Comparison of ENCODE assay signal across 9 mouse cellular contexts in the genomic region with DNA sequence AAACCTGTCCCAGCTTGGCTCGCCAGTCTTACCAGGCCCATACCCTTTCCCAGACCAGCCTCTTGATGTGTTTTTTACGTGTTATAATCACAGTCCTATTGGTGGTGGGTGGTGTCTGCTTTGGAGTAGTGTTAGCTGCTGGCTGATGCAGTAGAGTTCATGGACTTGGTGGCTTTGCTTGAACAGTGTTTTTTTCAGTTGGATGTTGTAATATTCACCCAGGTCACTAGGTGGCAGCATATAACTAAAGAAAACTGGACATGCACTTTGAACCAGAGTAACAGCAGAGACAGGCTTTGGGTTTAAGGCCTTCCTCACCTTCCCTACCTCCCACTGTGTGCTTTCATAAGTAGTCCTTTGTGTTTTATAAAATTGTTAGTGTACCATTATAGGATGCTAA. TPM values are rescaled to one million over a fixed set of nuclear protein-coding genes. Genes with fewer than 3 reads are reported as not detected.
DNase-seq lines count a peak whose midpoint lies in the region; ATAC-seq and TF ChIP-seq lines count a peak whose summit lies in the region.
"Had no signal": no experiment of that assay in that cellular context is flagged by ENCODE, and none has a peak within 500 bp of the region (broad histone marks: within the 10 kb centered on the region; RNA-seq: fewer than 3 reads in every experiment).

No protein-coding gene starts in this region.

- H3K27ac ChIP-seq in intestine, postnatal 0 days (ENCODE audit: low read depth, low read length), result no peak overlapping the region
- no peak overlapping the region for H3K27ac ChIP-seq in limb, embryonic 14.5 days (replicated peaks; ENCODE audit: low read depth, low read length)
- no peak overlapping the region for H3K27ac ChIP-seq in neural tube, embryonic 11.5 days (ENCODE audit: low read depth, low read length)

- no peak overlapping the region for H3K4me3 ChIP-seq in intestine, postnatal 0 days (ENCODE audit: low read depth, low read length)
- no peak overlapping the region for H3K4me3 ChIP-seq in limb, embryonic 14.5 days (replicated peaks; ENCODE audit: low read length)
- H3K4me3 ChIP-seq in neural tube, embryonic 11.5 days (ENCODE audit: low read depth, low read length), result no peak overlapping the region
- H3K4me3 ChIP-seq: megakaryocyte, embryonic 14.5 days had no signal

- TF ChIP-seq CTCF in intestine, postnatal 0 days (IDR thresholded peaks at IDR 0.05; ENCODE audit: low read depth), result peak; percentile 82

- peak; percentile 89 for ATAC-seq in erythroblast, adult 5-6 weeks (replicated peaks; ENCODE audit: low FRiP score, poor library complexity, severe bottlenecking)
- ATAC-seq in intestine, postnatal 0 days, result peak; percentile 51
- ATAC-seq in limb, embryonic 14.5 days (ENCODE audit: low FRiP score, low read depth), result no peak
- ATAC-seq in neural tube, embryonic 11.5 days (ENCODE audit: insufficient read depth, low FRiP score, low TSS enrichment), result no peak

- no peak overlapping the region for H3K9ac ChIP-seq in intestine, postnatal 0 days (ENCODE audit: low read depth, low read length)
- H3K9ac ChIP-seq in limb, embryonic 14.5 days (ENCODE audit: low read depth, low read length, severe bottlenecking), result no peak overlapping the region
- no peak overlapping the region for H3K9ac ChIP-seq in neural tube, embryonic 11.5 days (ENCODE audit: low read length)

- 50% methylated on average over 2 of the region's 2 CpGs for WGBS in intestine, postnatal 0 days
- WGBS in limb, embryonic 14.5 days, result 54% methylated on average over 2 of the region's 2 CpGs
- WGBS in neural tube, embryonic 11.5 days, result 54% methylated on average over 2 of the region's 2 CpGs

- no peak for TF ChIP-seq POLR2A in limb, embryonic 14.5 days (IDR thresholded peaks at IDR 0.05; ENCODE audit: borderline replicate concordance, extremely low read depth, insufficient read depth, insufficient read length)

- DNase-seq in right cerebral cortex, adult 18-20 months, result peak; percentile 47
- DNase-seq in right cerebral cortex, postnatal 36 days (ENCODE audit: low spot score in 2 of 2), result no peak
- peak; percentile 86 for DNase-seq in adipocyte (ENCODE audit: low spot score)
- peak; percentile 59 for DNase-seq in limb, embryonic 14.5 days (ENCODE audit: low spot score)
- peak; percentile 70 for DNase-seq in neural tube, embryonic 11.5 days (ENCODE audit: low spot score)
- no peak for DNase-seq in gastrocnemius, postnatal 25 days

- no peaks in the 10 kb centered on the region for H3K9me3 ChIP-seq in intestine, postnatal 0 days (ENCODE audit: control insufficient read depth)
- H3K9me3 ChIP-seq in limb, embryonic 14.5 days (ENCODE audit: control insufficient read depth, low read length), result no peaks in the 10 kb centered on the region
- no peaks in the 10 kb centered on the region for H3K9me3 ChIP-seq in neural tube, embryonic 11.5 days (ENCODE audit: control insufficient read depth, low read length)
- H3K9me3 ChIP-seq: megakaryocyte, embryonic 14.5 days had no signal

- H3K27me3 ChIP-seq in intestine, postnatal 0 days (replicated peaks; ENCODE audit: control insufficient read depth, insufficient read depth, low read length), result no peaks in the 10 kb centered on the region
- no peaks in the 10 kb centered on the region for H3K27me3 ChIP-seq in limb, embryonic 14.5 days (ENCODE audit: control insufficient read depth, insufficient read depth, low read length)
- H3K27me3 ChIP-seq in neural tube, embryonic 11.5 days (ENCODE audit: control insufficient read depth, insufficient read depth, low read length), result no peaks in the 10 kb centered on the region
- H3K27me3 ChIP-seq: megakaryocyte, embryonic 14.5 days had no signal

- no peak overlapping the region for H3K4me2 ChIP-seq in intestine, postnatal 0 days (replicated peaks; ENCODE audit: low read depth)
- H3K4me2 ChIP-seq in limb, embryonic 14.5 days (replicated peaks; ENCODE audit: low read depth, low read length, severe bottlenecking), result no peak overlapping the region
- H3K4me2 ChIP-seq in neural tube, embryonic 11.5 days (ENCODE audit: low read depth), result no peak overlapping the region

- no peaks in the 10 kb centered on the region for H3K4me1 ChIP-seq in intestine, postnatal 0 days (replicated peaks; ENCODE audit: control insufficient read depth, insufficient read depth, low read length)
- H3K4me1 ChIP-seq in limb, embryonic 14.5 days (ENCODE audit: control insufficient read depth, insufficient read depth, low read length), result no peaks in the 10 kb centered on the region
- no peaks in the 10 kb centered on the region for H3K4me1 ChIP-seq in neural tube, embryonic 11.5 days (ENCODE audit: control insufficient read depth, insufficient read depth, low read length)
- H3K4me1 ChIP-seq: megakaryocyte, embryonic 14.5 days had no signal

- H3K36me3 ChIP-seq in intestine, postnatal 0 days (ENCODE audit: control insufficient read depth, insufficient read depth), result peaks cover 57% of the 10 kb centered on the region
- H3K36me3 ChIP-seq in limb, embryonic 14.5 days (ENCODE audit: control insufficient read depth, insufficient read depth, low read length), result peaks cover 63% of the 10 kb centered on the region
- H3K36me3 ChIP-seq in neural tube, embryonic 11.5 days (ENCODE audit: control insufficient read depth, insufficient read depth, low read length), result peaks cover 9% of the 10 kb centered on the region

RNA-seq across cellular contexts. Expression of gene Ppil4, which starts 17.2 kb away (rescaled TPM):
- 46.3 and 50.2 TPM in 2 replicates for total RNA-seq in erythroblast, adult 5-6 weeks (2015; ENCODE audit: low replicate concordance)
- 123 and 138 TPM in 2 replicates for total RNA-seq in erythroblast, adult 5-6 weeks (2017; ENCODE audit: low replicate concordance)
- polyA plus RNA-seq in intestine, postnatal 0 days (2015; fragmentation: Nextera tagmentation; extraction: Ambion mirVana), result 17.1 and 19.7 TPM in 2 replicates
- 17.1 and 21.3 TPM in 2 replicates for polyA plus RNA-seq in limb, embryonic 14.5 days (2012; rRNA removed)
- 34.7 and 36.3 TPM in 2 replicates for polyA plus RNA-seq in limb, embryonic 14.5 days (2014; fragmentation: Nextera tagmentation; extraction: Ambion mirVana)
- 48.5 and 51.6 TPM in 2 replicates for polyA plus RNA-seq in neural tube, embryonic 11.5 days (2014; fragmentation: Nextera tagmentation; extraction: Ambion mirVana)
- total RNA-seq in gastrocnemius, postnatal 25 days (2021), result 10 to 100 TPM; 10.2 to 10.5 TPM

RNA-seq across cellular contexts. Expression of gene Ginm1, which starts 17.3 kb away (rescaled TPM):
- 20.3 and 31.5 TPM in 2 replicates for total RNA-seq in erythroblast, adult 5-6 weeks (2015; ENCODE audit: low replicate concordance)
- total RNA-seq in erythroblast, adult 5-6 weeks (2017; ENCODE audit: low replicate concordance), result 17.4 and 32.7 TPM in 2 replicates
- 91.9 and 92.8 TPM in 2 replicates for polyA plus RNA-seq in intestine, postnatal 0 days (2015; fragmentation: Nextera tagmentation; extraction: Ambion mirVana)
- polyA plus RNA-seq in limb, embryonic 14.5 days (2012; rRNA removed), result 43.9 and 49.2 TPM in 2 replicates
- polyA plus RNA-seq in limb, embryonic 14.5 days (2014; fragmentation: Nextera tagmentation; extraction: Ambion mirVana), result 86.2 and 86.4 TPM in 2 replicates
- 45.4 and 50.7 TPM in 2 replicates for polyA plus RNA-seq in neural tube, embryonic 11.5 days (2014; fragmentation: Nextera tagmentation; extraction: Ambion mirVana)
- 10 to 100 TPM; 87.1 to 92.7 TPM for total RNA-seq in gastrocnemius, postnatal 25 days (2021)

RNA-seq across cellular contexts. Expression of gene Zc3h12d, which starts 22.3 kb away (rescaled TPM):
- total RNA-seq in erythroblast, adult 5-6 weeks (2015; ENCODE audit: low replicate concordance), result 1.5 TPM in 1 of 2 replicates, not detected in the other
- total RNA-seq in erythroblast, adult 5-6 weeks (2017; ENCODE audit: low replicate concordance), result 0.42 and 1.0 TPM in 2 replicates
- 0.92 and 1.2 TPM in 2 replicates for polyA plus RNA-seq in intestine, postnatal 0 days (2015; fragmentation: Nextera tagmentation; extraction: Ambion mirVana)
- 0.38 and 0.46 TPM in 2 replicates for polyA plus RNA-seq in limb, embryonic 14.5 days (2012; rRNA removed)
- polyA plus RNA-seq in limb, embryonic 14.5 days (2014; fragmentation: Nextera tagmentation; extraction: Ambion mirVana), result 0.17 and 0.19 TPM in 2 replicates
- polyA plus RNA-seq in neural tube, embryonic 11.5 days (2014; fragmentation: Nextera tagmentation; extraction: Ambion mirVana), result 0.12 and 0.19 TPM in 2 replicates
- under 1 TPM in 1 of 2 experiments, not detected in 1; 0.05 TPM for total RNA-seq in gastrocnemius, postnatal 25 days (2021)

Comparison
In these comparisons a context has a peak if more than half of its experiments do, and no peak if none do; other contexts are left out.
1. DNase-seq: peak in right cerebral cortex, adult 18-20 months (single experiment), adipocyte (single experiment), limb, embryonic 14.5 days (single experiment) and neural tube, embryonic 11.5 days (single experiment); none in right cerebral cortex, postnatal 36 days (0 of 2) and gastrocnemius, postnatal 25 days (single experiment).
2. ATAC-seq: peak in erythroblast, adult 5-6 weeks (single experiment) and intestine, postnatal 0 days (single experiment); none in limb, embryonic 14.5 days (single experiment) and neural tube, embryonic 11.5 days (single experiment).